Mouse (Mus musculus) adrenal gland, adult 18-20 months (tissue): ENCODE results near the gene Drd4. TPM values are rescaled to one million over a fixed set of nuclear protein-coding genes. Genes with fewer than 3 reads are reported as not detected.

Experiments
- DNase-seq, 2 experiments: peaks; one replicate each; pipeline ENCODE4 v3.0.0; 2021 to 2022; ENCODE audit warnings: low spot score in 2 of 2
- total RNA-seq, 2 experiments: library from RNA; stranded (reverse); gene quantifications; 1 replicate in 1 of 2; 2 replicates in 1 of 2; pipeline ENCODE4 v1.2.3; 2021

Gene Drd4
- total RNA-seq, 2 experiments from 2014 or later: 0.19 to 0.27 TPM

DNA sequence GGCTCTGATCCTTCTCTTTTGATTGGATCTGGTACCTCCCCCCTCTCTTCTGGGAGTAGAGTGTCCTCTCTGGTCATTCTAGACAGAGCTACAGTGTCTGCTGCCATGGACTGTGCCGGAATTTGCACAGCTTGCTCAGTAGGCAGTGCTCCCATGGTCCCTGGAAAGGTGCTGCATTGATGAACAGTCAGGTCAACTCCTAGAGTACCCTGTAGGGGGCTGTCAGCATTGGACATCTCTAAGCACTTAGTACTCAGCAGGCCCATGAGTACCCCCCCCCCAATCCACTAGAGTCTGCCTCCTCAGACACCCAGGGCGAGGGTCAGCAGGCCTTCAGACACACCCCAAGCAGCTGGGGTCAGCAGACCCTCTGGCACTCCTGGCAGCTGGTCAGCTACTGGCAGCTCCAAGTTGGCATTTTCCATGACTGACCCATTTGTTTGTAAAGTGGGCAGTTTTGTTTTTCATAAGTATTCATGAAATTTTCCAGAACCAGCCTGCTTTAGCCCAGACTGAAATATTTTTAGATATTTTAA, 43.3 kb downstream of the Drd4 start:
- DNase-seq: no peak

GRCm38 (mm10) chr7:141335682-141336081, 43.9 kb downstream of the Drd4 start:
- DNase-seq: no peak

DNA sequence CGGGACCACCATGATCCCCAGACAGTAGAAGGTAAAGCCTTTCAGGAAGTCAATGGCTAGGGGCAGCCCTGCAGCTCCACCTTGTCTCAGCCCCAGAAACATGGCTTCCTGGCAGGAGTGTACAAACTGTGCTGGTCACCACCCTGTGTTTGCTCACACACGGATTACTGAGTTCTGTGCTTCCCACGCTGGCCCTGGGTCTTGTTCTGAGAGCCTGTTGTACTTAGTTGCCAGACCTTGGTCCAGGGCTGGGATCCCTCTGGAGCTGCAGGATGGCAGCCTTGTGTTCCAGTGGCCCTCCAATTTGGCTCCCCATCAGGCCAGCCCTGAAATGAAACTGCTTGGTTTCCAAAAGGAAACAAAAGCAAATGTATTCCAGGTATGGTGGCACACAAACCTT, 44.5 kb downstream of the Drd4 start:
- DNase-seq: no peak

DNA sequence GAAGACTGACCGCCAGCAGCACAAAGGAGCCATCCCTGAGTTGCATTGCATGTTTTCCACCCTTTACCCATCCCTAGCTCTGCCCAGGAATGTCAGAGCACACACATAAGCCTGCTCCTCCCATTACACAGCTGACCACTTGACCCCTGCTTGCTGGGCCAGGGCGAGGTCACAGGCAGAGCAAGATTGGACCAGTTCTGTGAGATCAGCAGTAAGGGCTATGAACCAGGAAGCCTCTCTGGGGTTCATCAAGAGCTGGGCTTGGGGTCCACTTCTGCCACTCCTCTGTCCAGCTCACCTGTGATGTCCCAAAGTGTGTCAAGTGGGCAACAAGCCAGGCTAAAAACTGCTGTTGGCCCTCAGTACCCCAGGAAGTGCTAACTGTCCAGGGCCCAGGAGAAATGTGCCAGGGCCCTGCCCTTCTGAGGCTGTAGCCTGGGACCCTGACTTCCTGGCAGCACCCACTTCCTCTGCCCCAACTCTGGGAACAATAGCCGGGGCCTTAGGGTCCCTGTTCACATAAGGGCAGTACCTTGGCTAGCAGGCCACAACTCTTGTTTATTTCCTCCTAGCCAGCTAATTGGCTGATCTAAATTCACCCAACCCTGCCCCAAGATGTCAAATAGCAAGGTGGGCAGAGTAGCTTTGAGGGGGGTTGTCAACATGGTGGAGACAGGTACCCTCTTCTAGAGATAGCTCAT, 46.1 kb downstream of the Drd4 start:
- DNase-seq: no peak

DNA sequence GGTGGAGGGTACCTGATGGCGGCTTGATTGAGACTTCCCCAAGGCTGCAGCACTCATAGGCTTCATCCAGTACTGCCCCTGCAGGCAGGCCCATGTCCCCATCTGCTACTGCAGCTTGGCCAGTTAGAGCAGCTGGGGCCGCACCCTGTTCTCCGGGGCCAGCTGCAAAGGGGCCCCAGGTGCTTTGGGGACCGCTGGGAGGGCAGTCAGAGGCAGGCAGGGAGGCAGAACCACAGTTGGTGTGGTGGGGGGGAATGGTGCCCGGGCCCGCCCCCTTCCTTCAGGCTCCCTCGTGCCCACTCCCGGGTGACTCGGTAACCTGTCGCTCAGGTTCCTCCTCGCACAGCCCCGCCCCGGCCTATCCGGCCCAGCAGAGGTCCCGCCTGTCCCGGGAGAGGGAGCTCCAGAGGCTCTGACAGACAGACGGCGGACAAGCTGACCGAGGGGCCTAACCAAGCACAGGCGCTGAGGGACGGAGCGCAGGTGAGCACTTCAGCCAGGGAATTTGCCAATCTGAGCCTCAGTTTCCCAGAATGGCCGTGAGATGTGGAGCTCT, 46.8 kb downstream of the Drd4 start, which contains the start of gene Eps8l2:
Eps8l2 (plus strand) TSS at position 305 of the 556 bp plus-strand sequence.
- DNase-seq: no peak

DNA sequence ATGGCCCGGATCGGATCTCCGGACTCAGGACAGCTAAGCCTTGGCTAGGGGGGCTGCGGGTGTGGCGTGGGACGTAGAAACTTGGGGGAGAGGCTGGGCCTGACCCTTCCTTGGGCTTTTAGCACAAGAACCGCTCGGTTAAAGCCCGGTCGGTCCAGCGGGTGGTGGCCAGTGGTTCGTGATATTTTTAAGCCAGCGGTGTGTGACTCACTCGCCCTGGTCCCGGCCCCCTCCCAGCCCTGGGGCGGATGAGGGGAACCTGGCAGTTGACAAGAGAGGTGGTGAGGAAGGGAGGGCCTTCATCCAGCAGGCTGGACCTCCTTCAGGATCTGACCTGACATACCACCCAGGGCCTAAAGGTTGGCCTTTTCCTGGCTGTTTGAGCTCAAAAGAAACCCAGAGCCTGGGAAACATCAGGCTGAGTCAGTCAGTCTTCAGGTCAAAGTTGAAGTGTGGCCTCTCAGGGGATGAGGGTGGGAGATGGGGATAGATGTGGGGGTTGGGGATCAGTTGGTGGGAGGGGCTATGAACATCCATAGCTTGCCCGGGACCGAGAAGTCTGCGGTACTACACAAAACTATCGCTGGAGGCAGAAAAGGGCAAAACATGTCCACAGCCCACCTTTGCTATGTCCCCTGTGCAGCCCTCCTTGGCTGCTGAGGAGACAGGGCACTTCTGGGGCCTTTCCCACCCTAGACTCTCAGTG, 47.6 kb downstream of the Drd4 start:
- DNase-seq: no peak

- no peak for DNase-seq
These were observed 48.2 kb downstream of the Drd4 start for GRCm38 (mm10) chr7:141340023-141340422.

DNA sequence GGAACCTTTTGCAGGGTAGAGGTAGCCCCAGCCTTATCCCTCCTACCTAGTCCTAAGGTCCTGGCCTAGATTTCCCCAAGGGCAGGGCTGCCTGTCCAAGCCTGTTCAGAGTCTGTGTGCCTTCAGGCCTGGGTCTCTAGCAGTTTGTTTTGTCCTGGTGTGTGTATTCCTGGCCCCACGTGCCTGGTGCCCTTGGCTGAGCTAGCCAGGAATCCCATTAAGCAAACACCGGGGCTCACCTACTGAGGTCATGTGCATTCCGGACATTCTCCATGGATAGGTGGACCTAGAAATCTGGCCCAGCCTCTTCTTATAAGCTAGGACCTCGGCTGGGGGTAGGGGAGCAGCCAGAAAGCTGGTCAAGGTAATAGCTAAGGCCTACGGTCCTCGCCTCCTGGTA, 48.7 kb downstream of the Drd4 start:
- DNase-seq: no peak

DNA sequence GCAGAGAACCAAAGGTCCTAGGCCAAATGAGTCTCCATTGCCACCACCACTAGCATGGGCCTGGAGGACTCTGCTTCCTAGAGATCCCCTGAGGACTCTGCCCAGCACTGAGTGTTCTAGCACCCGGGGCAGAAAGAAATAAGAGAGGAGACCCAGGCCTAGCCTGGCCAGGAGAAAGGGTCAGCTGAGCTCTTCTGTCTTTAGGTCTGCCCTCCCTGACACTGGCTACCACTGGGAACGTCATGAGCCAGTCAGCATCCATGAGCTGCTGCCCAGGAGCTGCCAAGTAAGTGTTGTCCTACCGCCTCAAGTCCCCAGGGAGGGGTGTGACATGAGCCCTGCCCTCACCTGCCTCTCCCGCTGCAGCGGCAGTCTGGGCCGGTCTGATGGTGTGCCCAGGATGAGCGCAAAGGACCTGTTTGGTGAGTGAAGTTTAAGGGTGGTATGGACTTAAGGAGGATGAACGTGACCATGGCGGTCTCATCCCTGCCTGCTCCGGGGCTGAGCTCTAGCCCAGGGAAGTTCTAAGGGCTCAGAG, 50.0 kb downstream of the Drd4 start:
- DNase-seq: no peak

GRCm38 (mm10) chr7:141343230-141343629, 51.4 kb downstream of the Drd4 start:
- DNase-seq: no peak

DNA sequence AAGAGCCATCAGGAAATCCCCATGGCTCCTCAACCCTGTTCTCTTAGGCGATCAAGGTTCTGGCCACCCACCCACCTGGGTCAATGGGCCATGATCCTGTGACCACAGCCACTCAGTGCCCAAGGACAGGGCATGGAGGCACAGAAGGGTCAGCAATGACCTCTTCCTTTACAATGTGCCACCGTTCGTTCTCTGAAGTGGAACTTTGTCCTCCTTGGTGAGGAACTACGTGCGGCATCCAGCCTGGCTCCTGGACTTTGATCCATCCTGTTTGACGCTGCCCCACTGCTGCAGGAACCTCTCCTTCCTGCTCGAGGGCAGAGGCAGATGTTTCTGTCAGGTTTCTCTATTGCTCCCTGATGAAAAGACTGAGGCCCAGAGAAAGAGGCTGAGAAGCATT, 51.9 kb downstream of the Drd4 start:
- no peak for DNase-seq

GRCm38 (mm10) chr7:141344787-141345186, 53.0 kb downstream of the Drd4 start:
- no peak for DNase-seq

Other genes with a start within 250 kb of the Drd4 start
- 1 to 10 TPM; 1.3 to 2.7 TPM for gene B4galnt4, start 230.9 kb upstream of the Drd4 start, total RNA-seq
- 1 to 10 TPM; 1.8 to 3.3 TPM for gene Pkp3, start 213.8 kb upstream of the Drd4 start, total RNA-seq
- 1 to 10 TPM; 2.0 to 2.7 TPM for gene Sigirr, start 191.4 kb upstream of the Drd4 start, total RNA-seq
- gene Ano9, start 174.2 kb upstream of the Drd4 start, total RNA-seq: under 1 TPM; 0.20 to 0.32 TPM
- gene Ptdss2, start 169.6 kb upstream of the Drd4 start, total RNA-seq: 10 to 100 TPM; 39.2 to 40.4 TPM
- 100 to 1,000 TPM; 218 to 327 TPM for gene Rnh1, start 119.1 kb upstream of the Drd4 start, total RNA-seq
- gene Hras, start 98.0 kb upstream of the Drd4 start, total RNA-seq: 10 to 100 TPM; 87.8 to 99.7 TPM
- 1 to 10 TPM; 3.9 to 6.9 TPM for gene Lrrc56, start 97.8 kb upstream of the Drd4 start, total RNA-seq
- under 1 TPM; 0.13 to 0.33 TPM for gene Lmntd2, start 77.9 kb upstream of the Drd4 start, total RNA-seq
- gene Rassf7, start 76.1 kb upstream of the Drd4 start, total RNA-seq: 1 to 10 TPM; 1.4 to 2.6 TPM
- gene Phrf1, start 63.2 kb upstream of the Drd4 start, total RNA-seq: 10 to 100 TPM; 75.8 to 76.0 TPM
- 1 to 10 TPM; 7.9 to 8.4 TPM for gene Irf7, start 25.5 kb upstream of the Drd4 start, total RNA-seq
- 1 to 10 TPM; 1.6 to 9.5 TPM for gene Cdhr5, start 15.2 kb upstream of the Drd4 start, total RNA-seq
- gene Sct, start 12.9 kb upstream of the Drd4 start, total RNA-seq: not detected
- gene Deaf1, start 35.7 kb downstream of the Drd4 start, total RNA-seq: 10 to 100 TPM; 21.9 to 30.3 TPM
- 10 to 100 TPM; 25.7 to 25.9 TPM for gene Tmem80, start 35.7 kb downstream of the Drd4 start, total RNA-seq
- 1 to 10 TPM; 1.9 to 2.7 TPM for gene Eps8l2, start 46.9 kb downstream of the Drd4 start, total RNA-seq
- gene Taldo1, start 100.2 kb downstream of the Drd4 start, total RNA-seq: 100 to 1,000 TPM; 677 to 814 TPM
- 10 to 100 TPM; 25.5 to 35.3 TPM for gene Gatd1, start 122.1 kb downstream of the Drd4 start, total RNA-seq
- 1 to 10 TPM; 1.7 to 2.4 TPM for gene Cend1, start 137.5 kb downstream of the Drd4 start, total RNA-seq
- gene Slc25a22, start 145.9 kb downstream of the Drd4 start, total RNA-seq: 100 to 1,000 TPM; 104 to 105 TPM
- gene Pidd1, start 152.0 kb downstream of the Drd4 start, total RNA-seq: 1 to 10 TPM; 1.1 to 1.4 TPM
- gene Rplp2, start 155.4 kb downstream of the Drd4 start, total RNA-seq: 1,000 to 10,000 TPM in 1 of 2 experiments, 100 to 1,000 TPM in 1; 949 to 1,096 TPM
- 1,000 to 10,000 TPM in 1 of 2 experiments, 100 to 1,000 TPM in 1; 739 to 1,290 TPM for gene Pnpla2, start 163.2 kb downstream of the Drd4 start, total RNA-seq
- 10 to 100 TPM; 11.2 to 12.5 TPM for gene Cracr2b, start 169.1 kb downstream of the Drd4 start, total RNA-seq
- 100 to 1,000 TPM; 317 to 379 TPM for gene Cd151, start 175.4 kb downstream of the Drd4 start, total RNA-seq
- gene Polr2l, start 183.1 kb downstream of the Drd4 start, total RNA-seq: 100 to 1,000 TPM; 104 to 114 TPM
- gene Tspan4, start 183.2 kb downstream of the Drd4 start, total RNA-seq: 10 to 100 TPM; 49.6 to 61.3 TPM
- gene Chid1, start 247.9 kb downstream of the Drd4 start, total RNA-seq: 10 to 100 TPM; 54.5 to 59.0 TPM